Mouse (Mus musculus): Measurements from ENCODE around the gene Camkmt.

Gene Camkmt

GRCm38 (mm10) chr17:85170541-85171255 lies 80.3 kb downstream of the Camkmt start:
- no peak for DNase-seq (ENCODE audit: low spot score in 2 of 2)

- DNase-seq (ENCODE audit: low spot score in 2 of 2) = no peak
Measured at GRCm38 (mm10) chr17:85171951-85172350, 81.6 kb downstream of the Camkmt start.

GRCm38 (mm10) chr17:85177231-85177630 lies 86.9 kb downstream of the Camkmt start:
- no peak for DNase-seq (ENCODE audit: low spot score in 2 of 2)

- no peak for DNase-seq (ENCODE audit: low spot score in 2 of 2)
Measured at GRCm38 (mm10) chr17:85180471-85181060, 90.2 kb downstream of the Camkmt start.

- peak; percentile 81 to 82 for DNase-seq (ENCODE audit: low spot score in 2 of 2)
Measured at GRCm38 (mm10) chr17:85189227-85190127, 99.1 kb downstream of the Camkmt start.

DNA sequence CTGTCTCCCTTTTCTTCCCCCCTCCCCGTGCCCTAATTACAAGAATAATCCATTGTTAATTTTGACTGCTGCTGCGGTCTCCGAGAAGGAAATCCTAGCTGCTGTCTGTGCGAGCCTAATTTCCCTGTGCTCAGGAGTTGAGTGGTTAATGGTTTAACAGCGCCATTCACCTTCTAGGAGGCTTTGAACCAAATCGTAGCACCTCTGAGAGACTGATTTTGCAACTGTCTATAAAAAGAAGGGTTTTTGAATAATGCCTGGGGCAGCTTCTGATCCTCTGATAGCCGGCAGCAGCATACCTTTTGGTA lies 99.7 kb downstream of the Camkmt start:
- DNase-seq (ENCODE audit: low spot score in 2 of 2) = no peak

GRCm38 (mm10) chr17:85193294-85193693 lies 102.9 kb downstream of the Camkmt start:
- no peak for DNase-seq (ENCODE audit: low spot score in 2 of 2)

- DNase-seq (ENCODE audit: low spot score in 2 of 2) = no peak
Measured at GRCm38 (mm10) chr17:85198781-85199180, 108.4 kb downstream of the Camkmt start.

- no peak for DNase-seq (ENCODE audit: low spot score in 2 of 2)
Measured at GRCm38 (mm10) chr17:85199321-85199720, 109.0 kb downstream of the Camkmt start.

DNA sequence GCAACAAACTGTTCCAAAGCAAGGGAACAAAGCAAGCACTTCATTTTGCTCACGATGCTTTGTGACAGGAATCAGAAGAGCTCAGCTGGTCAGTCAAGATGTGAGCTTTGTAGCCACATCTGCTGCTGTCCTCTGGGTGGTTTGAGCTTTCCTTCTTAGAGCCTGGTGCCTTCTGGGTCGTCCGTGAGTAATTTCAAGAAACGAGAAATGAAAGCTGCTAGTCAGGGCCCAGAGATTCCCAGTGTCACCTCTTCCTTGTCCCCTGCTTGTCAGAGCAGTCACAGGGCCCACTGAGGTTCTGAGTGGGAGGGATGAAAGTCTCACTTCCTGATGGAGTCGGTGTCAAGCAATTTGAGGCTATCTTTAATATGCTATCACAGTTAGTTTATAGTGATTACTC lies 127.7 kb downstream of the Camkmt start:
- no peak for DNase-seq (ENCODE audit: low spot score in 2 of 2)

DNA sequence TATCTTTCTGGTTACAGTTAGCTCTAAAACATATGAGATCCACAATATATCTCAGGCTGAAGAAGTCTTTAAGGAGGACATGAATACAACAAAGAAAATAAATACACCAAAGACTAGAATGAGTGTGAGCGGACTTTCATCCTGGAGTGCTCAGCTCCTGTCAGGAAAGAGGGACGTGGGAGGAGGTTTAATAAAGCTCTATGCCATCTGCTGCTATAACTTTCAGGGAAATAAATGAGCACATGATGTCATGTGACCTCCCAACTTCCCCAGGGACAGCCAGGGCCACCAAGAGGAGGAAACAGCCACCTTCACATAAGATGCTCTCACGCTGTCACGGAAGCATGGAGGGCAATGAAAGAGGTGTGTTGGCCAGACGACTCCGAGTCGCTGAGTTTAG lies 151.8 kb downstream of the Camkmt start:
- DNase-seq (ENCODE audit: low spot score in 2 of 2) = peak; percentile 16 to 39

DNA sequence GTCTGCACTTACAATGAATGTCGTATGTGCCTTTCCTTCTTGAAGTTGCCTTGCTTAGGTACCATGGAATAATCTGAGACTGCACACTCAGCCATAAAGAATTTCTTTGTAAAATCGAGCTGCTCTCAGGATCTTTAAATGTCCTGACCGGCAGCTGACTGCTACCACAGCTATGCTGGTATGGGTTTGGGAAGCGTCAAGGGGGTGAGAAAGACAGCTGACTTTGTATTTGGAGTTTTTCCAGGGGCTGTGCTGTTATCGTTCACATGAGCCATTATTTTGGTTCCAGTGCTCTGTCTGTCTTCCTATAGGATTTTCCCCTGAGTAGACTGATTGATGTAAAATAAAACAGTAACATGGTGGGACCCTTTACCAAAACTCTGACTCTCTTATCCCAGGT lies 158.6 kb downstream of the Camkmt start:
- DNase-seq (ENCODE audit: low spot score in 2 of 2) = no peak

GRCm38 (mm10) chr17:85249744-85250143 lies 159.4 kb downstream of the Camkmt start:
- DNase-seq (ENCODE audit: low spot score in 2 of 2) = no peak

GRCm38 (mm10) chr17:85256930-85257329 lies 166.6 kb downstream of the Camkmt start:
- no peak for DNase-seq (ENCODE audit: low spot score in 2 of 2)

GRCm38 (mm10) chr17:85257348-85257747 lies 167.0 kb downstream of the Camkmt start:
- no peak for DNase-seq (ENCODE audit: low spot score in 2 of 2)

DNA sequence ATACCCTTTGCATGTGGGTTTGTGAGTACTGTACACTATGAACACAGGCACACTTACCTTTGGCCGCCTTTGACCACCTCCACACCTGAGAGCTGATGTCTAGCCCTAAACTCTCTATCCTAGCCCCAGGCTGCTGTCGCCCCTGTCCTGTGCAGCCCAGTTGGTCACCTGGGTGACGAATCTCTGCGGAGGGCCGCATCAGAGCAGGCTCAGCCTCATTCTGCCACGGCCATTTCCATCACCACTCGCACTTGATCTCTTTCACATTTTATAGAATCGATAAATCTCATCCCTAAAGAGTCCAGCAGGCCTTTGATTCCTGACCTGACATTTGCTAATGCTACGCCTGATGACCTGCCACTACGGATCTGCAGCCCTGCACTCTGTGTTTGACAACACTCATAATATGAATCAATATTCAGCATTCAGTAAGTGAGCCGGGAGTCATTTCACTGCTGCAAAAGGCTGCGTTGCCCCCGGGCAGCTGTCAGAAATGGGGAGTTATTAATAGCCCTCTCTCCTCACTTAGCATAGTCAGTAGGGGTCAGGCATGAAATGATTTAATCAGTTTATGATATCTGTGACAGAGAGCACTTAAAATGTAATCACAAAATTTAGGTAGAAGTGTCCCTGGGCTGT lies 168.5 kb downstream of the Camkmt start:
- DNase-seq (ENCODE audit: low spot score in 2 of 2) = no peak

- DNase-seq (ENCODE audit: low spot score in 2 of 2) = no peak
Measured at GRCm38 (mm10) chr17:85266831-85267422, 176.6 kb downstream of the Camkmt start.

GRCm38 (mm10) chr17:85271466-85272175 lies 181.3 kb downstream of the Camkmt start:
- DNase-seq (ENCODE audit: low spot score in 2 of 2) = no peak

- no peak for DNase-seq (ENCODE audit: low spot score in 2 of 2)
Measured at GRCm38 (mm10) chr17:85279720-85280119, 189.4 kb downstream of the Camkmt start.

- no peak for DNase-seq (ENCODE audit: low spot score in 2 of 2)
Measured at GRCm38 (mm10) chr17:85282447-85282846, 192.1 kb downstream of the Camkmt start.

- DNase-seq (ENCODE audit: low spot score in 2 of 2) = no peak
Measured at GRCm38 (mm10) chr17:85291154-85291553, 200.8 kb downstream of the Camkmt start.
